Mouse (Mus musculus) liver (tissue): ENCODE results near the gene Hipk1.
A peak's percentile ranks its signal among the peaks of the same experiment; 100 is the strongest.
"Not testable (repeated sequence)": the region's sequence is repeated elsewhere in the genome, so short reads cannot be mapped to it uniquely, and the experiment has no call there.

ENCODE experiments used
- DNase-seq: peaks from one replicate; pipeline ENCODE4 v3.0.0-alpha.2; 2020; ENCODE audit warnings: mixed read lengths

Gene Hipk1

GRCm38 (mm10) chr3:103791230-103792110 lies at the start of gene Hipk1:
Gene Hipk1 (minus strand): TSS chr3:103791563.
- peak; percentile 96 for DNase-seq

- not testable (repeated sequence) for DNase-seq
These were observed 49.6 kb upstream of the Hipk1 start for GRCm38 (mm10) chr3:103840946-103841345.

GRCm38 (mm10) chr3:103840195-103840594 lies 48.8 kb upstream of the Hipk1 start:
- not testable (repeated sequence) for DNase-seq

GRCm38 (mm10) chr3:103839711-103840110 lies 48.3 kb upstream of the Hipk1 start:
- no peak for DNase-seq

GRCm38 (mm10) chr3:103836453-103836852 lies 45.1 kb upstream of the Hipk1 start:
- no peak for DNase-seq

GRCm38 (mm10) chr3:103835951-103836310 lies 44.6 kb upstream of the Hipk1 start:
- no peak for DNase-seq

- no peak for DNase-seq
These were observed 44.0 kb upstream of the Hipk1 start for GRCm38 (mm10) chr3:103835272-103835950.

GRCm38 (mm10) chr3:103834001-103834400 lies 42.6 kb upstream of the Hipk1 start:
- no peak for DNase-seq

- no peak for DNase-seq
These were observed 41.1 kb upstream of the Hipk1 start, which contains the start of gene Bcl2l15 for GRCm38 (mm10) chr3:103832426-103832825. Gene Bcl2l15 (plus strand): TSS chr3:103832601.

GRCm38 (mm10) chr3:103831146-103831545 lies 39.8 kb upstream of the Hipk1 start:
- DNase-seq: no peak

- DNase-seq: not testable (repeated sequence)
These were observed 39.3 kb upstream of the Hipk1 start for GRCm38 (mm10) chr3:103830681-103831080.

GRCm38 (mm10) chr3:103829036-103829435 lies 37.7 kb upstream of the Hipk1 start:
- no peak for DNase-seq

GRCm38 (mm10) chr3:103827548-103827947 lies 36.2 kb upstream of the Hipk1 start:
- no peak for DNase-seq

- DNase-seq: peak; percentile 39
These were observed 19.6 kb upstream of the Hipk1 start for GRCm38 (mm10) chr3:103810967-103811366.

- no peak for DNase-seq
These were observed 18.4 kb upstream of the Hipk1 start for GRCm38 (mm10) chr3:103809799-103810150.

GRCm38 (mm10) chr3:103808891-103809798 lies 17.8 kb upstream of the Hipk1 start, which contains the start of the genes Dclre1b, Ap4b1 and Gm43064:
Gene Dclre1b (minus strand): TSS chr3:103809444.
Gene Ap4b1 (plus strand): TSS chr3:103809520.
Gene Gm43064 (plus strand): TSS chr3:103809573.
- peak; percentile 95 for DNase-seq

GRCm38 (mm10) chr3:103805671-103806070 lies 14.3 kb upstream of the Hipk1 start:
- DNase-seq: no peak

GRCm38 (mm10) chr3:103802861-103803260 lies 11.5 kb upstream of the Hipk1 start:
- no peak for DNase-seq

- peak; percentile 70 for DNase-seq
These were observed 10.5 kb upstream of the Hipk1 start for GRCm38 (mm10) chr3:103801631-103802531.

GRCm38 (mm10) chr3:103799507-103799906 lies 8.1 kb upstream of the Hipk1 start:
- peak; percentile 84 for DNase-seq

GRCm38 (mm10) chr3:103796389-103796788 lies 5.0 kb upstream of the Hipk1 start:
- no peak for DNase-seq

- no peak for DNase-seq
These were observed 1.2 kb upstream of the Hipk1 start for GRCm38 (mm10) chr3:103792566-103792965.
